Mouse (Mus musculus) kidney, postnatal 36 days (tissue): ENCODE measurements at regions not wholly inside any gene's neighbourhood (a gene's known extent, or its start where the extent isn't known, plus 50 kb on each side); places are given as distances from the start of the nearest gene placed in this dataset.
"Not testable (repeated sequence)": the region's sequence is repeated elsewhere in the genome, so short reads cannot be mapped to it uniquely, and the experiment has no call there.

Experiments
- DNase-seq, 2 experiments: peaks; one replicate each; pipeline ENCODE4 v3.0.0; 2021 to 2022; ENCODE audit warnings: mixed read lengths in 2 of 2

GRCm38 (mm10) chr6:13006596-13006995 lies 63.0 kb upstream of the Tmem106b start:
- peak in 1 of 2 experiments; percentile 3 for DNase-seq

DNA sequence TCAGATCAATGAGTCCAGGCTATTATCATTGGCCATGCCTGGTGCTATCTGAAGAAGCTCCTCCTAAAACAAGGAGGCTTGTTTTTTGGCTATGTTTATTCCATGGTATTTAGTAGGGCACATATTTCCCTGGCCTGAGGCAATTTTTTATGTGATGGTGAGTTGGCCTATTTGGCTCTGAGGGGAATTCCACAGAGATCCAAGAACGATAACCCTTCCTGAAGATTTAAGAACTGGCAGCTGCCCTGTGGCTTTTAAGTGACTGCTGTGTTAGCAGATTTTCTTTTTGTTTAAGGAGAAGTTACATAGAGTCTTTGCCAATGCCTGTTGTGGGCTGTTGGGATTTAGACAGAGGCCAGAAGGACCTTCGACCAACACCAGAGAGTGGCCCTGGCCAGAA lies 74.9 kb upstream of the Tmem106b start:
- DNase-seq: no peak

DNA sequence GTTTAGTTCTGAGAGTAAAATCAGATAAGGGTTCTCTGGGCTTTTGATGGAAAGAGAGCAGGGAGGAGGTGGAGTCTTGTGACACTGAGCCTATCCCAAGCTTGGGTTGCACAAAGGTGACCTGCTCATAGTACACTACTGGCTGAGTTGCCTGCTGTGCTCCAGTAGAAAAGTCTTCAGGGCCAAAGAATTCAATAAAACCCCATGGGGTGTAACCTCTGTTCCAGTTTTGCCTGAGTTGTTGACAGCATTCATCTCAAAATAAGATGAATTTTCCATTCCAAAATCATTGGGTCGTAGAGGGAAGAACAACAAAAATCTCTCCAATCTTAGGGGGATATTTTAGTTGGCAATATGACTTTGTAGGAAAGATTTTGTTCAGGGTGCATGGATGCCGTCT lies 75.8 kb upstream of the Tmem106b start:
- DNase-seq: no peak

- DNase-seq: no peak
Observed at GRCm38 (mm10) chr6:12977184-12977897, 92.2 kb upstream of the Tmem106b start.

DNA sequence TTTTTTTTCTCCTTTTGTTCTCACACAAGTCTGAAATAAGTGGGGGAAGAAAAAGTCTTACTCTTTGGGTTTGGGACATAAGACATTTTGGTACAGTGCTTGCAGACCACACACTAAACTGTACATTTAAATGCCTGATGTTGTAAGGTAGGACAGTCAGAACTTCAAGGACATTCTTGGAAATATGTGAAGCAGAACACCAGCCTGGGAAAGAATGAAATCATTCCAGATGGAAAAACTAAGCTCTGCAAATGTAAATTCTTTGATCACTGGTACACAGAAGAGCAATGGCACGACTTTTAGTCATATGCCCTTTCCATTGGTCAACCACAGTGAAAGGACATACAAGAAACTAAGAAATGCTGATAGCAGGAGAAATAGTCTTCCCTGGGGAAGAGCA lies 98.0 kb upstream of the Tmem106b start:
- DNase-seq: no peak

- DNase-seq: no peak
Observed at GRCm38 (mm10) chr6:12967291-12967690, 102.3 kb upstream of the Tmem106b start.

DNA sequence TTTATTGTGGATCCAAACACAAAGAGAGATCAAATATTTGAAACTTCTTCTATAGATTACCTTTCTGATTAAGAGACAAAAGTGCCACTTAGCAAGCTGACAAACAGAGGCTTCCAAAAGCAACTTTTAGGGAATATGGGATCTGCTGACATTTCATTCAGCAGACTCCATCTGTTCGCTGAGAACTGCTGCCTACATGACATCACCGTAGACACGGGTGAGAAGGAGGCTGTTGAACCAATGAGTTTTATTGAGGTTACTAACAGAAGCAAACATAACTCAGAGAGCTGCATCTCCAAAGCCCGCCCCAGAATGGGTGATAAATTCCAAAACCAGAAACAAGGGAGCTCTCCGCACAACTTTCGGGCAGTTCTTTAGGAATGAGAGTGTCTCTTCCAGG lies 111.8 kb upstream of the Tmem106b start:
- DNase-seq: no peak

- no peak for DNase-seq
Observed at GRCm38 (mm10) chr6:12911610-12912009, 157.9 kb upstream of the Tmem106b start.

GRCm38 (mm10) chr6:12892929-12893328 lies 143.7 kb upstream of the Thsd7a start:
- DNase-seq: no peak

DNA sequence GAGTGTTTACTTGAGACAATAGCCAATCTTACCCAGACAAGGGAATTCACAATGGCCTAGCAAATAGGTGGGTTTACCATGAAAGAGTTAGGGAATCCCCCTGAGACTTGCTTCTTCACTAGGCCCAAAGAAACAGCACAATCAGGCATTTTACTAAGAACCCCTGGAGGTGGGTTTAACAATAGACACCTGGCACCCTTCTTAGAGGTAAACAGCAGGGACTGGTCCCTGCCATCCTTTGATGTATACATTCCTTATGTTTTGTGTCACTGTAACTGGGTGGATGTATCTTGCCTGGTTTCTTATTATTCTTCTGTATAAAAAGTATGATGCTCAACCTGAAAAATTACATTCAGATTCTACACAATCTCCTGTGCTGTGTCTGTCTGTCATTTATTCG lies 127.7 kb upstream of the Thsd7a start:
- DNase-seq: not testable (repeated sequence)

DNA sequence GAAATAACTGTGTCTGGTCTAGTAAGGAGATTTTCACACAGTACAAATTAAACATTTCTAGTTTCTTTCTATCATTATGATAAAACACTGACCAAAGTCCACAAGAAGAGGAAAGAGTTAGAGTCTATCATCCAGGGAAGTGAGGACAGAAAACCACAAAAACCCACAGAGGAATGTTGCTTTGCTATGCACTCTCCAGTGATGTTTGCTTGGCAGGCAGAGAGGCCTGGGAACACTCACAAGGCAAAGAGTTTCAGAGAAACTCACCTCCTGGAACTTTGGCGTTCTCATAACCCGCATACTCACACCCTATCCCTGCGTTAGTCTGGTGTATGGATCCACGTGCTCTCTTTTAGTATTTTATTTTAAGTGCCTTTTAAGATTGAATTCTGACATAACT lies 127.2 kb upstream of the Thsd7a start:
- peak in 1 of 2 experiments; percentile 16 for DNase-seq

- DNase-seq: peak; percentile 31 to 32
Observed at GRCm38 (mm10) chr6:12868251-12868650, 119.0 kb upstream of the Thsd7a start.

DNA sequence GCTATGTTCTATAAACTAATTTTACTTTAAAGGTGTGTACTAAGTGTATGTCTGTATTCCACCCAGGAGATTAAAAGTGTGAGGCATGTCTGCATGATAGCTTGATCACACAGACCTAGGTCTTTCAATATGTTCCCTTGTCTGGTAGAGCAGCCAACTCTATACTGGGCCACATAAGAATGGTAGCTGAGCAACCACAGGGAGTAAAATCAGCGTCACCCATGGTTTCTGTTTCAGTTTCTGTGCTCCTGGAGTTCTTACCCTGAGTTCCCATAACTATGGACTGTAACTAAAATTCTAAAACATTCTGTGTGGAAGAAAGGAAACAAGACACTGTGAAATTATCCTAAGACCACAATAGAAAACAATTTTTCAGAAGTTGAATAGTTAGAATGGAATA lies 102.8 kb upstream of the Thsd7a start:
- DNase-seq: no peak

DNA sequence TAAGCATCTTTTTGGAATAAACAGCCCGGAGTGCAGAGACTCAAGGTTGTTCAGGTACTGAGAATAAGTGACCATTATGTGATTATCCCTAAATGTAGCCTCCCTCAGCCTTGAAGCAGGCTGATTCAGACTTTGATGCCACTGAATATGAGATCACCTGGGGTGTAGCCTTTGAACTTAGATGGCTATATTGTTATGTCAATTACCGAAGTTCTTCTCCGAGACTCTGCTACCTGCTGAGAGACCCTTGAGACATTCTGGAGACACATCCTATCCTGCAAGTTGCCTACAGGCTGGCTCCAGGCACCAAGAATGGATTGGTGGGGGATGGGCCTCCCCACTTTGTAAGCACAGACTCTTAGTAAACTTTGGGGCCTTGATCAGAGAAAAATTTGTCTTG lies 85.9 kb upstream of the Thsd7a start:
- not testable (repeated sequence) for DNase-seq

- DNase-seq: no peak
Observed at GRCm38 (mm10) chr6:12833358-12833757, 84.1 kb upstream of the Thsd7a start.

- no peak for DNase-seq
Observed at GRCm38 (mm10) chr6:12831916-12832315, 82.7 kb upstream of the Thsd7a start.

- DNase-seq: no peak
Observed at GRCm38 (mm10) chr6:12831485-12831884, 82.3 kb upstream of the Thsd7a start.

GRCm38 (mm10) chr6:12827745-12828144 lies 78.5 kb upstream of the Thsd7a start:
- no peak for DNase-seq

DNA sequence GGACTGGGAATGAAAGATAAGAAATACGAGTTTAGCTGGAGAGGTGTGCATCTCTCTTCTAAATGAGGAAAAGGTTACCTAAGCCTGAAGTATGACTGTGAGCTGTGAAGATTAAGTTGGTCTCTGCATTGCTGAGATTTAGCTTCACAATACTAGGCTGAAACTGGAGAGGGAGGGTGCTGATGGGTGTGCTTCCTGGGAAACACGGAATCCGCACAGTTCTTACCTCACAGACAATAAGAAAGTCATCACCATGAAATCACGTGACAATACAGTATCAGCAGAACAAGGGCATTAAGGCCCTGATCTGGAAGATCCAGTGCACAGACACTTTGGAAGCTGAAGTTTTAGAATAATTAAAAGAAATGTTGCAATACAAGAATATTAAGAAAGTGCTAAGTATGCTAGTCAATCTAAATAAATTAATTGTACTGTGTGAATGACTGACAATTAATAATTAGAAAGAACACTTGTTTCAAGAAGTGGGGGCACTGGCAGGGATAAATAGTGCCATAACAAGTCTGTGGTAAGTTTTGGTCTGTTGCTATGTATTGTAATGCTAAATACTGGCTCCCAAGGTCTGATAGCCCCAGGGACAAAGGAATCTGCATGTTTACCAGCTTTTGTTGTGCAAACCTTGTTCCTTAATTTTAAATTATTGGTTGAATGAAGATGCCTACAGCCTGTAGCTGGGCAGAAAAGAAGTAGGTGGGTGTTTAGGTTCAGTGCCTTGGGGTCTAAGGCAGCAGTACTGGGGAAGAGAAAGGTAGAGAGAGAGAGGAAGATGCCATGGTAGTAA lies 66.0 kb upstream of the Thsd7a start:
- no peak for DNase-seq

GRCm38 (mm10) chr6:12813781-12814180 lies 64.6 kb upstream of the Thsd7a start:
- DNase-seq: not testable (repeated sequence)

DNA sequence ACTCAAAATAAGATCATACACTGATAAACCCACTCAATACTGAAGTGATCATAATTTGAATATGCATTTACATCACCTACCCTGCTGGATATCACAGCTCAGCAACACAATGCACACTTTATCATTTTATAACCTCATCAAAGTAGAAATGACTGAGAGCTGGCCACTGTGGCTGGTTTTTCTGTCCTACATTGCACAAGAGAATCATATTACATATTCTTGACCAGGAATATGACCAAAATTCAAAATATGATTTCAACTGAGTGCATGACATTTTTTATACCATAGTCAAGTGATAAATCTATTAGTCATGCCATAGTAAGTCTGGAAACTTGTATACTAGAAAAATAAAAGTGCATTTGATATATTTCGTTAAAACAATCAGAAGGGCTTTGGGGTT lies 63.3 kb upstream of the Thsd7a start:
- no peak for DNase-seq

DNA sequence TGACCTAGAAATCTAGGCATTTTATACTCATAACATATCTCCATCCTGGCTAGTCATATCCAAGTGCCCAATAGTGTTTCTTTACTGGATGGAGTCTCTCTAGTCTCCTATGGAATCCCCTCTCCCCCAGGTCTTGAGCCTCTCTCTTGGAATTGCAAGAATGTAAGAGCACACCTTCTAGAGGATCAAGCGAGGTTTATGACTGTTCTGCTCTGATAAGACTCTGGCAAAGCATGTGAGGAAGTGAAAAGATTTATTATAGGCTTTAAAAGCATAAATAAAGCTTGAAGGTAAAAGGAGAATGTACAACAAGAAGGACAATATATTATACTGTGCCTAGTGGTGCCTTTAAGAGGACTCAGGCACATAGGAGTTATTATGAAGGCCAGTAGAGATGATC lies 62.8 kb upstream of the Thsd7a start:
- no peak for DNase-seq

DNA sequence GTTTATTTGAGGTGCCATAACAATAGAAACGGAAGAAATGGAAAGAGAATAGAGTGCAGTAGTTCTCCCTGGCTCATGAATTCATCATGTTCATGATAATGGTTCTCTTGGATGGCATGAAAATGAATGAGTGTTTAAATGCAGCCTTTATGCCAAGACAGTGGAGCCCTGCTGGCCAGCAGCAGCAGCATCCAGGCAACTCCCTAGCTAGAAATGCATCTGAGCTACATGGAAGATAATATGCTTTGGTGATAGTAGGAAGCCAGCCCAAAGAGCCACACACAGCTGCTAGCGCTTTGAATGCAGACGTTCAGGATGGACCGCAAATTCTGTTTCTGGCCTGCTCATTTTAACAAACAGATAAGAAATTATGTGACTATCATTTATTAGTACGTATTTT lies 60.4 kb upstream of the Thsd7a start:
- no peak for DNase-seq
